In the genomic region with DNA sequence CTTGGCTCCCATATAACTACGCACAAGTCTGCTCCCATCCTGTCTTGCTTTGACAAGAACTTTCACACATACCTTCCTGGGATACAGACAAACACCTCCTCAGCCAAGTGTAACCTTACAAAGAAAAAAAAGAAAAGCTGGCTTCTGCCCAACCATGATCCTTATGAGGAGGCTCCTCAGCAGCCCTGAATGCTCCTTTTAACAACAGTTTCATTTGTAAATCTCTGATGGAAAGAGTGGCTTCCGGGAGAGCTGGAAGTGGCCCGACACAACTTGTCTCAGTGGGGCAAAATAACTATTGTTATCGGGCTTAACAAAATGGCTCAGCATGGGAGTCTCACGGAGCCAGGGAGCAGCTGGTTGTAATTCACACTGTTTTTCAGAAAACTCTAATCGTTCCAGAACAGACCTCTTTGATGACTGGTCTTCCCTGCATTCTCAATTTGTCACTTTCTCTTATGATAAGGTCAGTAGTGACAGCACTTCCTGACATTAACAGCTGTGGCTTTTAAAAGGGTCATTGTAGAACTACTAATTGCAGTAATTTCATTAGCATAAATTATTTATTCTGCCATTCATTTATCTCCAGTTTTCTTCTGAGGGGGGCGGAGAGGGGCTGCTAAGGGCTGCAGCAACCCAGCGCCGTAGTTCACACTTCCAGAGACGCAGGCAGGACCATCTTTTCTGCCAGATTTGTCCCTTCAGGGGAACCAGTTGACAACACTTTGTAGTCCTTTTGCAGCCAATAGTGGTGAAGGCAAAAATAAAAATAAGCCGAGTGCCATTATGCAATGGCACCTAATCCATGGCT, we compare ENCODE assay signal across 8 mouse cellular contexts.
DNase-seq lines count a peak whose midpoint lies in the region; ATAC-seq lines count a peak whose summit lies in the region.

No protein-coding gene starts in this region.

- DNase-seq in heart, postnatal 25 days (ENCODE audit: low spot score), result no peak
- DNase-seq in ES-CJ7 (ENCODE audit: low read depth, low spot score), result peak; percentile 9
- DNase-seq in forebrain, embryonic 10.5 days (ENCODE audit: extremely low spot score, low spot score), result no peak
- no peak for DNase-seq in liver, embryonic 13.5 days
- DNase-seq in adrenal gland, postnatal 4 days (ENCODE audit: low spot score in 2 of 2), result no peak
- no peak for DNase-seq in adrenal gland, adult 8-10 months
- DNase-seq in cerebellum, adult 11 months, result no peak

- H3K9ac ChIP-seq in heart, embryonic 11.5 days (ENCODE audit: low read depth, low read length), result no peak overlapping the region
- H3K9ac ChIP-seq in liver, embryonic 13.5 days, result no peak overlapping the region

- no peaks in the 10 kb centered on the region for H3K36me3 ChIP-seq in heart, embryonic 11.5 days (ENCODE audit: control insufficient read depth, insufficient read depth, low read length)
- no peaks in the 10 kb centered on the region for H3K36me3 ChIP-seq in forebrain, embryonic 10.5 days (replicated peaks)
- H3K36me3 ChIP-seq in liver, embryonic 13.5 days, result no peaks in the 10 kb centered on the region

- WGBS in heart, embryonic 11.5 days (ENCODE audit: insufficient replicate concordance), result 3% methylated on average over 11 of the region's 11 CpGs
- 8% methylated on average over 11 of the region's 11 CpGs for WGBS in forebrain, embryonic 10.5 days
- WGBS in liver, embryonic 13.5 days (ENCODE audit: insufficient replicate concordance), result 11% methylated on average over 11 of the region's 11 CpGs

- no peak overlapping the region for H3K27ac ChIP-seq in heart, embryonic 11.5 days (ENCODE audit: low read depth, low read length)
- no peak overlapping the region for H3K27ac ChIP-seq in forebrain, embryonic 10.5 days
- H3K27ac ChIP-seq in liver, embryonic 13.5 days, result no peak overlapping the region

- no peaks in the 10 kb centered on the region for H3K4me1 ChIP-seq in heart, embryonic 11.5 days (ENCODE audit: control insufficient read depth, insufficient read depth, low read length)
- peaks cover 25% of the 10 kb centered on the region for H3K4me1 ChIP-seq in forebrain, embryonic 10.5 days
- no peaks in the 10 kb centered on the region for H3K4me1 ChIP-seq in liver, embryonic 13.5 days (replicated peaks)

- intact Hi-C loops in heart, postnatal 25 days (cut with DNase I), result no loop called here

- no peaks in the 10 kb centered on the region for H3K9me3 ChIP-seq in heart, embryonic 11.5 days (replicated peaks; ENCODE audit: control insufficient read depth, low read length)
- H3K9me3 ChIP-seq in forebrain, embryonic 10.5 days, result no peaks in the 10 kb centered on the region
- no peaks in the 10 kb centered on the region for H3K9me3 ChIP-seq in liver, embryonic 13.5 days (replicated peaks)

- H3K27me3 ChIP-seq in heart, embryonic 11.5 days (ENCODE audit: control insufficient read depth, insufficient read depth, low read length), result no peaks in the 10 kb centered on the region
- peaks cover 80% of the 10 kb centered on the region for H3K27me3 ChIP-seq in forebrain, embryonic 10.5 days (ENCODE audit: poor library complexity, severe bottlenecking)
- H3K27me3 ChIP-seq in liver, embryonic 13.5 days, result no peaks in the 10 kb centered on the region

- H3K4me2 ChIP-seq in heart, embryonic 11.5 days, result peak overlapping the region; percentile 53
- peak overlapping the region; percentile 1; the same call in 1 of the 2 replicates for H3K4me2 ChIP-seq in liver, embryonic 13.5 days

- peak overlapping the region; percentile 18 for H3K4me3 ChIP-seq in heart, embryonic 11.5 days (ENCODE audit: low read depth, low read length)
- peak overlapping the region; percentile 12; the same call in 1 of the 2 replicates for H3K4me3 ChIP-seq in forebrain, embryonic 10.5 days
- H3K4me3 ChIP-seq in liver, embryonic 13.5 days (replicated peaks), result no peak overlapping the region

- ATAC-seq in heart, embryonic 11.5 days (replicated peaks; ENCODE audit: insufficient number of reproducible peaks, low FRiP score, low TSS enrichment), result no peak; the same call in 1 of the 2 replicates
- no peak for ATAC-seq in liver, embryonic 13.5 days (ENCODE audit: low read depth)
